Mouse (Mus musculus) brain, embryonic 14.5 days (tissue): Measurements from ENCODE around the gene Igsf9. TPM values are rescaled to one million over a fixed set of nuclear protein-coding genes. Genes with fewer than 3 reads are reported as not detected.

Source experiments
- DNase-seq: peaks from one replicate; pipeline ENCODE4 v3.0.0-alpha.2; 2011; ENCODE audit warnings: low read depth
- CTCF ChIP-seq: fragments of 200-500 bp; IDR thresholded peaks from 2 replicates; pipeline ENCODE4 v1.5.1; 2012; ENCODE audit warnings: inconsistent platforms, mild to moderate bottlenecking, moderate library complexity, borderline replicate concordance; ENCODE audit not compliant: insufficient read depth, insufficient read length; ENCODE audit errors: extremely low read depth
- POLR2A ChIP-seq: fragments of 200-500 bp; IDR thresholded peaks from 2 replicates; pipeline ENCODE4 v1.6.1; 2012; ENCODE audit warnings: mild to moderate bottlenecking, inconsistent platforms, borderline replicate concordance; ENCODE audit not compliant: poor library complexity, insufficient read depth, insufficient read length, severe bottlenecking; ENCODE audit errors: extremely low read depth
- polyA plus RNA-seq: library from polyadenylated mRNA; depleted of rRNA; stranded (reverse); fragments of >200 nt; gene quantifications from 2 replicates; pipeline ENCODE4 v1.2.3, GENCODE M21; 2012

Gene Igsf9
- polyA plus RNA-seq, 1 experiment = 129 TPM

- DNase-seq = no peak
- TF ChIP-seq CTCF (no peak), POLR2A (no peak)
Measured at GRCm38 (mm10) chr1:172501371-172502144, 20.0 kb downstream of the Igsf9 start.

- DNase-seq = no peak
- TF ChIP-seq POLR2A (no peak), CTCF (no peak)
Measured at GRCm38 (mm10) chr1:172502145-172503110, 20.8 kb downstream of the Igsf9 start.

GRCm38 (mm10) chr1:172503111-172503997 is 21.8 kb downstream of the Igsf9 start:
- DNase-seq = peak; percentile 74
- TF ChIP-seq CTCF (no peak), POLR2A (no peak)

- TF ChIP-seq CTCF (no peak), POLR2A (no peak)
- no peak for DNase-seq
Measured at GRCm38 (mm10) chr1:172504756-172505155, 23.2 kb downstream of the Igsf9 start.

GRCm38 (mm10) chr1:172507001-172507400 is 25.4 kb downstream of the Igsf9 start:
- no peak for DNase-seq
- no peak for TF ChIP-seq CTCF
- TF ChIP-seq POLR2A = no peak

GRCm38 (mm10) chr1:172507701-172508100 is 26.1 kb downstream of the Igsf9 start:
- no peak for TF ChIP-seq CTCF
- TF ChIP-seq POLR2A = no peak
- DNase-seq = no peak

GRCm38 (mm10) chr1:172508172-172508571 is 26.6 kb downstream of the Igsf9 start:
- no peak for TF ChIP-seq POLR2A
- TF ChIP-seq CTCF = no peak
- DNase-seq = no peak

- no peak for TF ChIP-seq POLR2A
- TF ChIP-seq CTCF = no peak
- no peak for DNase-seq
Measured at GRCm38 (mm10) chr1:172509235-172509634, 27.6 kb downstream of the Igsf9 start.

- TF ChIP-seq POLR2A = no peak
- no peak for TF ChIP-seq CTCF
- no peak for DNase-seq
Measured at GRCm38 (mm10) chr1:172509983-172510382, 28.4 kb downstream of the Igsf9 start.

GRCm38 (mm10) chr1:172510421-172510972 is 28.9 kb downstream of the Igsf9 start:
- no peak for TF ChIP-seq POLR2A
- no peak for TF ChIP-seq CTCF
- DNase-seq = no peak

GRCm38 (mm10) chr1:172512962-172513361 is 31.4 kb downstream of the Igsf9 start:
- no peak for DNase-seq
- TF ChIP-seq POLR2A = no peak
- TF ChIP-seq CTCF = no peak
